Mouse (Mus musculus) liver, embryonic 12.5 days (tissue): Measurements from ENCODE around the gene Adgre5. TPM values are rescaled to one million over a fixed set of nuclear protein-coding genes. Genes with fewer than 3 reads are reported as not detected.

Experiments
- microRNA-seq: library from miRNA; unstranded; fragments of <30 nt; microRNA quantifications from one replicate; pipeline ENCODE4, GENCODE M21; 2017
- polyA plus RNA-seq: library from polyadenylated mRNA; unstranded; fragments of >200 nt; fragmentation: Nextera tagmentation; extraction: Ambion mirVana; gene quantifications from 2 replicates; pipeline ENCODE4 v1.2.1, GENCODE M21; 2016

Adgre5 gene
- polyA plus RNA-seq, 1 experiment from 2014 or later, result 11.5 TPM

Small RNA genes within 50 kb of the gene (microRNA-seq; reads per million reads assigned to microRNA genes)
- gene Mir1668, result not detected

Other genes with a start within 250 kb of the Adgre5 start
- gene Olfr370, start 205.5 kb downstream of the Adgre5 start, polyA plus RNA-seq, result not detected in 2 replicates
- gene Ndufb7, start 174.7 kb downstream of the Adgre5 start, polyA plus RNA-seq, result 290 and 291 TPM in 2 replicates
- gene Tecr, start 133.4 kb downstream of the Adgre5 start, polyA plus RNA-seq, result 371 and 378 TPM in 2 replicates
- 65.1 and 69.8 TPM in 2 replicates for gene Dnajb1, start 133.1 kb downstream of the Adgre5 start, polyA plus RNA-seq
- 80.0 and 80.4 TPM in 2 replicates for gene Gipc1, start 88.6 kb downstream of the Adgre5 start, polyA plus RNA-seq
- 0.25 and 0.41 TPM in 2 replicates for gene Ptger1, start 74.6 kb downstream of the Adgre5 start, polyA plus RNA-seq
- 17.5 and 19.5 TPM in 2 replicates for gene Pkn1, start 42.1 kb downstream of the Adgre5 start, polyA plus RNA-seq
- gene Ddx39, start 26.1 kb downstream of the Adgre5 start, polyA plus RNA-seq, result 270 and 299 TPM in 2 replicates
- gene Adgrl1, start 158.8 kb upstream of the Adgre5 start, polyA plus RNA-seq, result 4.9 and 5.3 TPM in 2 replicates
- 0.15 and 0.16 TPM in 2 replicates for gene Gm10644, start 213.9 kb upstream of the Adgre5 start, polyA plus RNA-seq
- gene Asf1b, start 214.2 kb upstream of the Adgre5 start, polyA plus RNA-seq, result 113 and 116 TPM in 2 replicates
- 81.1 and 82.0 TPM in 2 replicates for gene Prkaca, start 231.7 kb upstream of the Adgre5 start, polyA plus RNA-seq